Mouse (Mus musculus) lung, adult 2 months (tissue): ENCODE results near the gene 4933414I15Rik. TPM values are rescaled to one million over a fixed set of nuclear protein-coding genes. Genes with fewer than 3 reads are reported as not detected.

ENCODE experiments used
- DNase-seq: peaks from one replicate; pipeline ENCODE4 v3.0.0; 2022
- H3K4me1 ChIP-seq: fragments of 200-500 bp; 2 replicates; pipeline ENCODE4 v1.6.1; 2011; ENCODE audit warnings: low read length; ENCODE audit not compliant: control insufficient read depth, insufficient read depth
- H3K4me3 ChIP-seq: fragments of 200-500 bp; replicated peaks from 2 replicates; pipeline ENCODE3; 2011; ENCODE audit warnings: low read depth, mild to moderate bottlenecking, control low read depth, low read length; ENCODE audit errors: extremely low read depth
- CTCF ChIP-seq: fragments of 200-500 bp; IDR thresholded peaks from 2 replicates; pipeline ENCODE4 v1.5.1; 2011; ENCODE audit warnings: mild to moderate bottlenecking, low read length, control low read depth; ENCODE audit not compliant: insufficient read depth
- POLR2A ChIP-seq: fragments of 200-500 bp; IDR thresholded peaks from 2 replicates; pipeline ENCODE4 v1.6.1; 2011; ENCODE audit warnings: low read depth, mild to moderate bottlenecking, control low read depth, low read length, borderline replicate concordance; ENCODE audit errors: extremely low read depth
- WGBS: fragments of 180-500 bp; shearing (Covaris S2); methylation state at CpG from one replicate; pipeline ENCODE4 v1.1.7; 2018; 5-methylcytosine and 5-hydroxymethylcytosine counted together
- polyA plus RNA-seq: library from polyadenylated mRNA; depleted of rRNA; stranded (reverse); fragments of >200 nt; gene quantifications from 2 replicates; pipeline ENCODE4 v1.2.3, GENCODE M21; 2012; rRNA removed

4933414I15Rik gene
- polyA plus RNA-seq, result not detected in 2 replicates

DNA sequence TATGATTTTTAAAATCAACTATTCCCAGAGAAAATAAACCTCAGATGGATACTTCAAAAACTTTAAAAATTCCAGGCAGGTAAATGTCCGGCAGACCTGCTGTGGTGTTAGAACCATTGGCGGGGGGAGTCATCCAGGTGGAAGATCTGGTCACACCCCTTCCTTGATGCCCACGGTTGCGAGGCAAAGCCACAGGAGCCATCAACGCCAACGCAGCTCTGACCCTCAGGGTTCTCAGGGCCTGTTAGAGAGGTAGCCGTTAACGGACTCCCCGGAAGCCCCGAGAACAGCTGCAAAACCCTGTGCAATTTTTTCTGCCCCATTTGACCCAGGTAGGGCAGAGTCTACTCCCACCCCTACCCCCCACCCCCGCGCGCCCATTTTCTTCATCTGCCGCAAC is at the start of gene 4933414I15Rik:
Gene 4933414I15Rik, minus strand, starts transcription at position 260 of the 400 bp plus-strand sequence.
- WGBS, result 79% methylated on average over 14 of the region's 14 CpGs
- DNase-seq, result no peak
- no peak for TF ChIP-seq POLR2A
- TF ChIP-seq CTCF, result no peak
- Histone ChIP-seq H3K4me3 (no peak within 1 kb of the TSS), H3K4me1 (no peaks in the 10 kb centered on the region)

DNA sequence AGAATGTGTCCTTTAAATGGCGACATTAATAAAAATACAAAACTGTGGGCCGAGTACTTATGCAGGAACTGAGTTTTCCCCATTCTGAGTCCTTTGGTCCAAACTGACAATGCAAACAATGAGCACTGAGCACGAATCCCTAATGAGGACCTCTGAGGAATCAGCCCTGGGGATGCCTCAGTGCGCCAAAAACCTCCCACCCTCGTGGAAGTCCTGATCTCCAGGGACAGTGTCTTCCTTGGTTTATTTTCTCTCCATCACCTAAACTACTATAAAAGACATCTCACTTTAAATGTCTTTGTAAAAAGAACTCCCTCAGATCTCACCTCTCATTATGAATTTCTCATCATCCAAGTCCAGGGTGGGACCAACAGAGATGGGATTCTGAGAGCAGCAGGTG is 38.1 kb upstream of the 4933414I15Rik start, which contains the start of gene Olfr1377:
Gene Olfr1377, plus strand, starts transcription at position 301 of the 400 bp plus-strand sequence.
- no peak for TF ChIP-seq CTCF
- TF ChIP-seq POLR2A, result no peak
- no peak for DNase-seq
- no peaks in the 10 kb centered on the region for H3K4me1 ChIP-seq
- H3K4me3 ChIP-seq, result no peak within 1 kb of the TSS
- 56% methylated on average over 5 of the region's 5 CpGs for WGBS

DNA sequence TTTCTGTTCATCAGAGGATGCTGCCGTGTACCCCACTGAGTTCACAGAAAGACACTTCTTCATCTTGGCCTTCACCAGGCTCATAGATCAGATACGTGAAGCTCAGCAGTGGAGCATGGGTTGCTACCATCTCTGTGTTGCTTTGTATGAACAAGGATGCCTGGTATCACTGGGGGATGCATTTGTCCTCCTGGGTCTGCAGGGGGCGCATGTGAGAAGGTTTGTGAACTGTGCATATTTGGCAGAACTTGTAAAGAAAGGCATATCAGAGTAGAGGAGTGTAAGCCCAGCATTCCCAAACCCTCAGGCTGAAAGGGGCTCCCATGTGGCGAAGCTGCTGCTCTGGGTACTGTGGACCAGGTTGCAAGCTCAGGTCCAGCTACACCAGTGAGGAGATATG is 33.7 kb upstream of the 4933414I15Rik start:
- no peak overlapping the region for H3K4me3 ChIP-seq
- no peak for DNase-seq
- no peaks in the 10 kb centered on the region for H3K4me1 ChIP-seq
- TF ChIP-seq CTCF (no peak), POLR2A (no peak)
- 70% methylated on average over 4 of the region's 4 CpGs for WGBS

DNA sequence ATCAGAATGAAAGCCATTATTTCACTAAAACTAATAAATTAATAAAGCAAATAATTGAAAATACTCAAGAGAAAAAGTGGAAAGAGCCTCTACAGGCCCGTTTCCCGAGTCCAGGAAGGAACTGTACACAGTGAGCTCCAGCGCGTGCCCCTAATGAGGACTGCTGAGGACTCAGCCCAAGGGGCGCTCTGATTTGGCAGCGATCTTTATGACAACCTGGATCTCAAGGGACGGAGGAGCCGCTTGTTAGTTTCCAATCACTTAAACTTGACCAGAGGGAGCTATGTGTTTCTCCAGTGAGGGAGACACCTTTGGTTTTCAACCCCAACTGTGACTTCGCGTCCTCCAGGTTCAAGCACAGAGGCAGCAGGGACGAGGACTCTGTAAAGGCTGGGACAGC is 22.7 kb upstream of the 4933414I15Rik start, which contains the start of gene Olfr1378:
Gene Olfr1378, plus strand, starts transcription at position 301 of the 400 bp plus-strand sequence.
- 90% methylated on average over 11 of the region's 11 CpGs for WGBS
- no peak within 1 kb of the TSS for H3K4me3 ChIP-seq
- no peak for TF ChIP-seq POLR2A
- TF ChIP-seq CTCF, result no peak
- no peak for DNase-seq
- H3K4me1 ChIP-seq, result no peaks in the 10 kb centered on the region

DNA sequence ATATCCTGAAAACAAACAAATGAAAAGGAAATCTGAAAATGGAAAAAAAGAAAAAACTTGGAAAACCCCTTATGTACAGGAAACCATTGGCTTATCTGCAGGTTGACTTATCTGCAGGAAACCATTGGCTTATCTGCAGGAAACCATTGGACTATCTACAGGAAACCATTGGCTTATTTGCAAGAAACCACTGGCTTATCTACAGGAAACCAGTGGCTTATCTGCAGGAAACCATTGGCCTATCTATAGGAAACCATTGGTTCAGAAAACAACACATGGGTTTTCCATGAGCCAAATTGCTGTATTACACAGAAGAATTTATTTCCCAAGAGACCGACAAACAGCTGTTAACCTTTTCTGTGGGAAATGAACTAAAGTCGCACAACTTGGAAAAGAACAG is 21.3 kb upstream of the 4933414I15Rik start:
- no peaks in the 10 kb centered on the region for H3K4me1 ChIP-seq
- 38% methylated on average over 2 of the region's 2 CpGs for WGBS
- no peak overlapping the region for H3K4me3 ChIP-seq
- no peak for DNase-seq
- TF ChIP-seq POLR2A (no peak), CTCF (no peak)

DNA sequence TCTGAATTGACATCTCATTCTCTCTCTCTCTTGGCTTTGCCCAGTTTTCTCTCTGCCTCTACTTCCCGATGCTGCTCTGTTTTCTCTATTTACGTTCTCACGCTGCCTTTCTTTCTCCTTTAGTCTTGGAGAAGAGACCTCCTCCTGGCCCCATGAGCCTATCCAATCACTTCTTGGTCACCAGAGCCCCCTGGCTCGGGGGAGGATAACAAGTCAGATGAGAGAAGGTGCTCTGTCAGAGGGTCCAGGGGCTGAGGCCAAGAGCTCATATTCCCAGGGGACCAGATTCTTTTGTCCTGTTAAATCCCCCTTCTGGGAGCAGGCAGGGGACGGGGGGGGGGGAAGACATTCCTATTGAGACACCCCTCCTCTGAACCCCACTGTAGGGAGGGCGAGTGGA is 10.1 kb upstream of the 4933414I15Rik start, which contains the start of gene Prop1:
Gene Prop1, minus strand, starts transcription at position 101 of the 400 bp plus-strand sequence.
- no peak for TF ChIP-seq CTCF
- TF ChIP-seq POLR2A, result no peak
- 72% methylated on average over 6 of the region's 6 CpGs for whole genome bisulfite sequencing
- Histone ChIP-seq H3K4me3 (no peak within 1 kb of the TSS), H3K4me1 (no peaks in the 10 kb centered on the region)
- no peak for DNase-seq

DNA sequence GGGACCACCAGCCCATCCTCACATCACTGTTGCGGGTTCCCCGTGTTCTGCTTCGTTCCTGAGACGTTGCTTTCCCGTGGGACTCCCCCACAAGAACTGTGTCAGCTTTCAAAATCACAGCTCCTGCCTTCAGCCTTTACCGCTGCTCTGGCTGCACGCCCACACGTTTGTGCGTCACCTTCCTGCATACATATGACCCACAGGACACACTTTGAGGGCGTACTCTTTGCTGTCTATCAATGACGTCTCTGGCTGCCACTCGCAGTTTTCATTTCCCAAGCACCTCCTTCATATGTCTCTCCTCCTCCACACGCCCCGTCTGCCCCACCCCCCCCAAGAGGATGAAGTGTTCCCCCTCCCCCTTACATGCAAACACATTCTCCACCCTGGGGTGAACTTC is 8.7 kb upstream of the 4933414I15Rik start:
- no peak overlapping the region for H3K4me3 ChIP-seq
- DNase-seq, result no peak
- no peaks in the 10 kb centered on the region for H3K4me1 ChIP-seq
- WGBS, result 37% methylated on average over 14 of the region's 14 CpGs
- TF ChIP-seq POLR2A (no peak), CTCF (no peak)

DNA sequence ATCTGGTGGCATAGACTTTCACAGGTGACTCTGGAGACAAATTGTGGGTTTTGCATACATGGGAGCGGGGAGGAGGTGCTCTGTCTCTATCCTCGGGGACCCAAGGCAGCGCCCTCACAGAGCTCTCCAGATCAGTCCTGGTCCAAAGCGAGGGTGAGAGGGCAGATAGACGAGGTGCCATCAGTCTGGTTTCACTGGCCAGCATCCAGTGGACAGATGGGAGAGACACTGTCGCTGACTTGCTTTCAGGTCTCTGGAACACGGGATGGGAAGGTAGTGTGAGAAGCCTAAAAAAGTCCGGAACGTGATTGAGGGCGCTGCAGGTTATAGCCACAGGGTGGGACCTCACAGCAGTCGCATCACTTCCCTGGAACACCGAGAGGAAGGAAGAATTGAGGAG is 1.2 kb downstream of the 4933414I15Rik start:
- WGBS, result 58% methylated on average over 12 of the region's 12 CpGs
- Histone ChIP-seq H3K4me1 (no peaks in the 10 kb centered on the region), H3K4me3 (no peak overlapping the region)
- TF ChIP-seq POLR2A (no peak), CTCF (no peak)
- no peak for DNase-seq

DNA sequence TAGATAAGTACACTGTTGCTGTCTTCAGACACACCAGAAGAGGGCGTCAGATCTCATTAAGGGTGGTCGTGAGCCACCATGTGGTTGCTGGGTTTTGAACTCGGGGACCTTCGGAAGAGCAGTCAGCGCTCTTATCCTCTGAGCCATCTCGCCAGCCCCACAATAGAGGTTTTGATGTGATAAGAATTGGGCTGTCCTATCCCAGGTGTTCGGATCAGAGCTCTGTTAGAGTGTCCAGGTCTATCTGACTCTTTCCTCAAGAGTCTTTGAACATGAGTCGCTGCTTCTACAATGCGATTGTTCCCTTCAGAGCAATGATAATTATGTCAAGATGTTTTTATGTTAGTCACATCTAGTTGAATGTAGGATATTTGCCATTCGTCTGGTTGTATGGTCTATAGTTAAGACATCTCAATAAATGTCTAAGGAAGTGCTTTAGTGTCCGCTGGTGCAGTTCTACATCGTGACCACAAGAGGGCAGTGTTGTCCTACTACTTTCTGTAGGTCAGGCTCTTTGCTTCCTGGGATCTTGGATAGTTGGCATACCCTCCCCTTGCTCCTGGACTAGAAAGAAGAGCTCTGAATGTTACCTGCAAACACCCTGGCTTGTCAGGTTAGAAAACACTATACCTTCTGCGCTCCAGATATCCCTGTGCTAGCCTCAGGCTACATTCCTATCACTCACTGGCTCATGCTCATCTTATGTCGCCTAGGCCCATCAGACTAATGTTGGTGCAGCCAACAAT is 3.8 kb downstream of the 4933414I15Rik start:
- TF ChIP-seq CTCF (peak; percentile 66), POLR2A (no peak)
- Histone ChIP-seq H3K4me3 (no peak overlapping the region), H3K4me1 (no peaks in the 10 kb centered on the region)
- peak; percentile 10 for DNase-seq
- WGBS, result 34% methylated on average over 14 of the region's 14 CpGs

DNA sequence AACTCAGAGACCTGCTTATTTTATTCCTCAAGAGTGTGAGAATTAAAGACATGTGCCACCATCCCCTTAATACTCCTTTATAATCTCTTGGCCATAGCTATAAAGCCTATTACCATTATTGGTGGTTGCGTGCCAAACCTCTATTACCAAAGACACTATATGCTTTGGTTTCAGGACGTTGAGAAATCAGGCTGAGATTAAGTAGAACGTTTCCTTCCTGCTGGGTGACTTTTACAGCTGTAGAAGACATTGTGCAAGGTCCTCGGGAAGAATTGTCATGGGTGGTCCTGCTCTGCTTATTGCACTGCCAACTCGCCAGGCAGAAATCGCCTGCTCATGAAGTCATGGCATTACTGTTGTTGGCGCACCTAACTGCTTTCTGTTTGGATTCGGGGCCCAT is 5.1 kb downstream of the 4933414I15Rik start:
- WGBS, result 66% methylated on average over 8 of the region's 8 CpGs
- no peak for DNase-seq
- no peak overlapping the region for H3K4me3 ChIP-seq
- TF ChIP-seq POLR2A (no peak), CTCF (no peak)
- H3K4me1 ChIP-seq, result no peaks in the 10 kb centered on the region

DNA sequence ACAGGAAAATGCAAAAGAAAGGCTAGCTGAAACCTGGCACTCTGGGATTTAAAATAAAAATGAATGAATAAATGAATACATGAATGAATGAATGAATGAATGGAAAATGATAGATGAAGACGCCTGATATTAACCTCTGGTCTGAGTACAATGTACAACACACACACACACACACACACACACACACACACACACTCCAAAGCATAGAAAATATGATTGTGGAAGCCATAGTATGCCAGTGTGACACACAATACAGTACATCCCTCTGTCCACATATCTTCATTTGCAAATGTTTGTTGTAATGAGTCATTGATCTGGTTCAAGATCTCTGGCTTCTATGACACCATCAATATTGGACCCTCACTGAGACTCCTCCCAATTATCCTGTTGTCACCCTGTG is 11.5 kb downstream of the 4933414I15Rik start:
- WGBS, result 82% methylated on average over 1 of the region's 1 CpGs
- no peak for DNase-seq
- TF ChIP-seq POLR2A (no peak), CTCF (no peak)
- Histone ChIP-seq H3K4me3 (no peak overlapping the region), H3K4me1 (0 out of 2 replicates have a peak, but pooled peaks cover 3% of the 10 kb centered on the region)
